Mouse (Mus musculus) left cerebral cortex, postnatal 25 days (tissue): Measurements from ENCODE around the gene Col15a1. TPM values are rescaled to one million over a fixed set of nuclear protein-coding genes. Genes with fewer than 3 reads are reported as not detected.

ENCODE experiments used
- DNase-seq, 2 experiments: peaks; one replicate each; pipeline ENCODE4 v3.0.0; 2022; ENCODE audit warnings: low spot score in 2 of 2, mixed read lengths in 1 of 2
- intact Hi-C: fragments of 180-260 bp; cut with DNase I; formaldehyde crosslinking; loops from one replicate; pipeline ENCODE4 v1.15.1; 2025
- total RNA-seq, 2 experiments: library from RNA; stranded (reverse); gene quantifications; 2 replicates each; pipeline ENCODE4 v1.2.3; 2021

Gene Col15a1
- total RNA-seq, 2 experiments from 2014 or later = 4.5 to 9.2 TPM

GRCm38 (mm10) chr4:47227756-47228155 is 19.8 kb downstream of the Col15a1 start:
- DNase-seq = peak; percentile 60 to 89
- intact Hi-C loops = loop anchor here (5.0 kb wide), 1 partner anchor 90 kb away; no protein-coding TSS in a partner anchor

- DNase-seq = no peak
- intact Hi-C loops = loop anchor here (5.0 kb wide), 1 partner anchor 92 kb away; no protein-coding TSS in a partner anchor
These were observed 21.0 kb downstream of the Col15a1 start for GRCm38 (mm10) chr4:47228945-47229344.

GRCm38 (mm10) chr4:47230498-47230897 is 22.5 kb downstream of the Col15a1 start:
- intact Hi-C loops = no loop called here
- no peak for DNase-seq

- intact Hi-C loops = no loop called here
- DNase-seq = no peak
These were observed 23.4 kb downstream of the Col15a1 start for GRCm38 (mm10) chr4:47231322-47231721.

GRCm38 (mm10) chr4:47233192-47233835 is 25.4 kb downstream of the Col15a1 start:
- DNase-seq = no peak
- intact Hi-C loops = no loop called here

- intact Hi-C loops = loop anchor here (5.0 kb wide), 1 partner anchor 112 kb away; no protein-coding TSS in a partner anchor
- DNase-seq = peak; percentile 55 to 72
These were observed 26.8 kb downstream of the Col15a1 start for GRCm38 (mm10) chr4:47234667-47235267.

- intact Hi-C loops = loop anchor here (5.0 kb wide), 1 partner anchor 113 kb away; no protein-coding TSS in a partner anchor
- DNase-seq = no peak
These were observed 27.4 kb downstream of the Col15a1 start for GRCm38 (mm10) chr4:47235312-47235711.

- intact Hi-C loops = loop anchor here (5.0 kb wide), 1 partner anchor 114 kb away; no protein-coding TSS in a partner anchor
- DNase-seq = no peak
These were observed 28.1 kb downstream of the Col15a1 start for GRCm38 (mm10) chr4:47236104-47236503.

GRCm38 (mm10) chr4:47237220-47237619 is 29.3 kb downstream of the Col15a1 start:
- intact Hi-C loops = loop anchor here (5.0 kb wide), 1 partner anchor 115 kb away; no protein-coding TSS in a partner anchor
- no peak for DNase-seq

GRCm38 (mm10) chr4:47239114-47239513 is 31.2 kb downstream of the Col15a1 start:
- intact Hi-C loops = loop anchor here (5.0 kb wide), 1 partner anchor 117 kb away; no protein-coding TSS in a partner anchor

GRCm38 (mm10) chr4:47240901-47241300 is 32.9 kb downstream of the Col15a1 start:
- intact Hi-C loops = no loop called here
- DNase-seq = no peak

More at GRCm38 (mm10) chr4:47239114-47239513, 31.2 kb downstream of the Col15a1 start:
- DNase-seq = no peak

- DNase-seq = no peak
- intact Hi-C loops = no loop called here
These were observed 34.2 kb downstream of the Col15a1 start for GRCm38 (mm10) chr4:47242127-47242526.

- intact Hi-C loops = no loop called here
- DNase-seq = no peak
These were observed 36.7 kb downstream of the Col15a1 start for GRCm38 (mm10) chr4:47244651-47245050.

GRCm38 (mm10) chr4:47245621-47246020 is 37.7 kb downstream of the Col15a1 start:
- intact Hi-C loops = no loop called here

GRCm38 (mm10) chr4:47246811-47247210 is 38.9 kb downstream of the Col15a1 start:
- no peak for DNase-seq
- intact Hi-C loops = no loop called here

More at GRCm38 (mm10) chr4:47245621-47246020, 37.7 kb downstream of the Col15a1 start:
- no peak for DNase-seq

- intact Hi-C loops = no loop called here
- peak in 1 of 2 experiments; percentile 74 for DNase-seq
These were observed 39.6 kb downstream of the Col15a1 start for GRCm38 (mm10) chr4:47247574-47247973.

GRCm38 (mm10) chr4:47249193-47249592 is 41.2 kb downstream of the Col15a1 start:
- intact Hi-C loops = no loop called here
- DNase-seq = no peak

GRCm38 (mm10) chr4:47251069-47251468 is 43.1 kb downstream of the Col15a1 start:
- intact Hi-C loops = loop anchor here (1.0 to 2.0 kb wide), 2 partner anchors 101 to 144 kb away; no protein-coding TSS in a partner anchor
- peak; percentile 61 to 74 for DNase-seq

GRCm38 (mm10) chr4:47251693-47252435 is 43.9 kb downstream of the Col15a1 start:
- intact Hi-C loops = loop anchor here (1.0 to 2.0 kb wide), 3 partner anchors 41 to 143 kb away; no protein-coding TSS in a partner anchor
- DNase-seq = peak; percentile 55 to 96

- DNase-seq = no peak
These were observed 44.7 kb downstream of the Col15a1 start for GRCm38 (mm10) chr4:47252627-47253026.

More at GRCm38 (mm10) chr4:47252627-47253026, 44.7 kb downstream of the Col15a1 start:
- intact Hi-C loops = loop anchor here (2.0 kb wide), 1 partner anchor 40 kb away; no protein-coding TSS in a partner anchor
